Mouse (Mus musculus) lung, embryonic 14.5 days (tissue): ENCODE measurements around the gene Dot1l. TPM values are rescaled to one million over a fixed set of nuclear protein-coding genes. Genes with fewer than 3 reads are reported as not detected.
A peak's percentile ranks its signal among the peaks of the same experiment; 100 is the strongest.

Experiments used
- ATAC-seq: fragments of 200-750 bp; cut with Nextera tagmentation; 2 replicates; pipeline ENCODE4 v1.8.0; 2017; ENCODE audit warnings: mild to moderate bottlenecking, moderate TSS enrichment, moderate library complexity; ENCODE audit not compliant: insufficient read depth
- DNase-seq: peaks from one replicate; pipeline ENCODE4 v3.0.0-alpha.2; 2015
- H3K27ac ChIP-seq: fragments of 300-500 bp; sonication (generic); 2 replicates; pipeline ENCODE4 v1.5.1; 2014; ENCODE audit warnings: low read depth, mild to moderate bottlenecking, moderate library complexity
- H3K27me3 ChIP-seq: fragments of 300-500 bp; sonication (generic); 2 replicates; pipeline ENCODE4 v1.6.1; 2014; ENCODE audit warnings: low read length, control low read depth; ENCODE audit not compliant: insufficient read depth
- H3K36me3 ChIP-seq: fragments of 300-500 bp; sonication (generic); 2 replicates; pipeline ENCODE4 v1.6.1; 2014; ENCODE audit warnings: control low read depth; ENCODE audit not compliant: insufficient read depth
- H3K4me1 ChIP-seq: fragments of 300-500 bp; sonication (generic); 2 replicates; pipeline ENCODE4 v1.6.1; 2014; ENCODE audit warnings: antibody characterized with exemption, control low read depth; ENCODE audit not compliant: insufficient read depth
- H3K4me2 ChIP-seq: fragments of 300-500 bp; sonication (generic); 2 replicates; pipeline ENCODE4 v1.6.1; 2014; ENCODE audit warnings: mild to moderate bottlenecking
- H3K4me3 ChIP-seq: fragments of 300-500 bp; sonication (generic); 2 replicates; pipeline ENCODE4 v1.5.1; 2014; ENCODE audit warnings: low read depth, low read length
- H3K9ac ChIP-seq: fragments of 300-500 bp; sonication (generic); 2 replicates; pipeline ENCODE4 v1.6.1; 2014
- H3K9me3 ChIP-seq: fragments of 300-500 bp; sonication (generic); 2 replicates; pipeline ENCODE4 v1.6.1; 2016; ENCODE audit warnings: low read depth, low read length, control low read depth
- CTCF ChIP-seq: IDR thresholded peaks from 2 replicates; pipeline ENCODE4 v1.5.1; 2016; ENCODE audit warnings: antibody characterized with exemption, low read depth
- WGBS: fragments of 180-500 bp; shearing (Covaris S2); extraction: QIAGEN DNeasy Blood & Tissue Kit; methylation state at CpG from one replicate; pipeline ENCODE4 v1.1.7; 2014; 5-methylcytosine and 5-hydroxymethylcytosine counted together
- polyA plus RNA-seq: library from polyadenylated mRNA; unstranded; fragments of >200 nt; fragmentation: Nextera tagmentation; extraction: Ambion mirVana; gene quantifications from 2 replicates; pipeline ENCODE4 v1.2.1, GENCODE M21; 2014

The Dot1l gene
- polyA plus RNA-seq, 1 experiment from 2014 or later = 29.1 TPM

DNA sequence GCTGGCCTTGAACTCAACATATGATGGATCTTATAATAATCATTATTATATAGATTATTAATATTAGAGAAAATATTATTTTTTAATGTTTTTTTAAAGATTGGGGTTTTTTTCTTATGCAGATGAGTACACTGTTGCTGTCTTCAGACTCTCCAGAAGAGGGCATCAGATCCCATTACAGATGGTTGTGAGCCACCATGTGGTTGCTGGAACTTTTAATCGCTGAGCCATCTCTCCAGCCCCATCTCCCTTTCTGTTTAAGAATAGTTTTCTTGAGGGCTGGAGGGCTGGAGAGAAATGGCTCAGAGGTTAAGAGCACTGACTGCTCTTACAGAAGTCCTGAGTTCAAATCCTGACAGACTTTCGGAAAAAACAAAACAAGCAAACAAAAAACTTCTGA is 67.0 kb downstream of the Dot1l start:
- no peaks in the 10 kb centered on the region for H3K27me3 ChIP-seq
- ATAC-seq (no peak), DNase-seq (peak; percentile 62)
- no peak overlapping the region for H3K4me3 ChIP-seq
- H3K9ac ChIP-seq = no peak overlapping the region
- H3K4me1 ChIP-seq = no peaks in the 10 kb centered on the region
- H3K4me2 ChIP-seq = no peak overlapping the region
- H3K9me3 ChIP-seq = no peaks in the 10 kb centered on the region
- WGBS = 38% methylated on average over 2 of the region's 2 CpGs
- H3K36me3 ChIP-seq = no peaks in the 10 kb centered on the region
- TF ChIP-seq CTCF = peak; percentile 62
- no peak overlapping the region for H3K27ac ChIP-seq

- ATAC-seq = no peak
- no peak for DNase-seq
- no peak overlapping the region for H3K27ac ChIP-seq
- H3K4me3 ChIP-seq = no peak overlapping the region
- H3K9ac ChIP-seq = no peak overlapping the region
- H3K27me3 ChIP-seq = no peaks in the 10 kb centered on the region
- WGBS = 86% methylated on average over 5 of the region's 5 CpGs
- no peak for TF ChIP-seq CTCF
- H3K36me3 ChIP-seq = no peaks in the 10 kb centered on the region
- no peaks in the 10 kb centered on the region for H3K9me3 ChIP-seq
- no peaks in the 10 kb centered on the region for H3K4me1 ChIP-seq
- no peak overlapping the region for H3K4me2 ChIP-seq
Measured at GRCm38 (mm10) chr10:80822528-80822927, 67.5 kb downstream of the Dot1l start.

DNA sequence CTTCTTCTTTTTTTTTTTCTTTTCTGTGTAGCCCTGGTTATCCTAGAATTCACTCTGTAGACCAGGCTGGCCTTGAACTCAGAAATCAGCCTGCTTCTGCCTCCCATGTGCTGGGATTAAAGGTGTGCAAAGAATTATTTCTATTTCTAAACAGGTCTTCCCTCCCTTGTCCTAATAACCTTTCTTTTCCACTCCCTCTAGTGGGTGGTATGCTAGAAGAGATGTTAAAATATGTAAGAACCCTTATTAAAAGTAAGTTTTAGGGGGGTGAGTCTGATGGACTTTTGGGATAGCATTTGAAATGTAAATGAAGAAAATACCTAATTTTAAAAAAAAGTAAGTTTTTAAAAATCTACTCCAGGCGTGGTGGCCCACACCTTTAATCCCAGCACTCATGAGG is 68.3 kb downstream of the Dot1l start:
- Histone ChIP-seq H3K36me3 (peaks cover 2% of the 10 kb centered on the region; the same call in 1 of the 2 replicates), H3K27ac (no peak overlapping the region), H3K9me3 (no peaks in the 10 kb centered on the region), H3K9ac (no peak overlapping the region), H3K4me2 (no peak overlapping the region), H3K4me3 (no peak overlapping the region), H3K27me3 (no peaks in the 10 kb centered on the region), H3K4me1 (no peaks in the 10 kb centered on the region)
- ATAC-seq (no peak), DNase-seq (no peak)
- WGBS = 75% methylated on average over 1 of the region's 1 CpGs
- TF ChIP-seq CTCF = no peak

- DNase-seq (no peak), ATAC-seq (no peak)
- no peaks in the 10 kb centered on the region for H3K4me1 ChIP-seq
- no peak overlapping the region for H3K4me2 ChIP-seq
- H3K9me3 ChIP-seq = no peaks in the 10 kb centered on the region
- no peak overlapping the region for H3K9ac ChIP-seq
- no peak overlapping the region for H3K4me3 ChIP-seq
- no peak overlapping the region for H3K27ac ChIP-seq
- H3K27me3 ChIP-seq = no peaks in the 10 kb centered on the region
- TF ChIP-seq CTCF = no peak
- H3K36me3 ChIP-seq = peaks cover 8% of the 10 kb centered on the region; the same call in 1 of the 2 replicates
- WGBS = 61% methylated on average over 8 of the region's 8 CpGs
Measured at GRCm38 (mm10) chr10:80823847-80824643, 69.0 kb downstream of the Dot1l start.

GRCm38 (mm10) chr10:80824827-80825226 is 69.8 kb downstream of the Dot1l start:
- no peak for TF ChIP-seq CTCF
- Histone ChIP-seq H3K4me3 (no peak overlapping the region), H3K36me3 (peaks cover 16% of the 10 kb centered on the region), H3K27ac (no peak overlapping the region), H3K27me3 (no peaks in the 10 kb centered on the region), H3K9ac (no peak overlapping the region), H3K4me1 (no peaks in the 10 kb centered on the region), H3K9me3 (no peaks in the 10 kb centered on the region), H3K4me2 (no peak overlapping the region)
- DNase-seq = no peak
- no peak for ATAC-seq
- WGBS = 58% methylated on average over 2 of the region's 2 CpGs

DNA sequence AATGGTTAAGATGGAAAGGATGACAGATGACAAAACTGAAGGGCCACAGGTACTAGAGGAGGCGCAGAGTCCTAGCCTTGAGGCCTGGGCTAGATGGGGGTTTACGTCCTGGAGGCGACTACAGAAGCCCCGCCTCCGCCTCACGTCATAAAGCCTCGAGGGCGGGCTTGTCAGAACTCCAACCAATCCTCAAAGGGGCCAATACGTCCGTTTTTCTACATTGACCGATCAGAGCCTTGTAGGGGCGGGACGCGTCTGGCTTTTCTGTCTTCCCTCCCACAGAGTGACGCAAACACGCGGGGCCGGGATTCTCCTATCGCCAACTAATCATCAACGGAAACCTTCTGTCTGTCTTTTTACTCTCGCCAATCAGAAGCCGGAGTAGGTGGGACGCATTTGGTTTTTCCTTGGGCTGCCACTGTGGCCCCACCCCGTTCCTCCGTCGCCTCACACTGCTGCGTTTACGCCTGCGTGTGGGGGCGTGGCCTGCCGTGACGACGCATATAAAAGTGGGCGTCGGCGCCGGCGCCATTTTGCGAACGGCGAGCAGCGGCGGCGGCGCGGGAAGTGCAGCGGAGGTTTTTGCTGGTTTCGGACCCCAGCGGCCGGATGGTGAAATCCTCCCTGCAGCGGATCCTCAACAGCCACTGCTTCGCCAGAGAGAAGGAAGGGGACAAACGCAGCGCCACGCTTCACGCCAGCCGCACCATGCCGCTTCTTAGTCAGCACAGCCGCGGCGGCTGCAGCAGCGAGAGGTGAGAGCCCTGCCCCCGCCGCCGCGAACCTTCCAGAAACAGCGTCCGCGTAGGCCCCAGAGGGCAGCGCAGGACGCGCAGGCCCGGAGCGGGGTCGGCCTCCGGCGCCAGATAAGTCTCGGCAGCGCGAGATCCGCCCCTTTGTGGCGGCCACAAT is 71.4 kb downstream of the Dot1l start, which contains the start of gene Oaz1:
Gene Oaz1, plus strand, starts transcription at position 506 of the 912 bp plus-strand sequence.
- Histone ChIP-seq H3K9me3 (no peaks in the 10 kb centered on the region), H3K27ac (peak within 1 kb of the TSS; percentile 89), H3K9ac (peak within 1 kb of the TSS; percentile 85), H3K4me1 (no peaks in the 10 kb centered on the region), H3K4me2 (peak within 1 kb of the TSS; percentile 97), H3K4me3 (peak within 1 kb of the TSS; percentile 65), H3K27me3 (no peaks in the 10 kb centered on the region), H3K36me3 (peaks cover 24% of the 10 kb centered on the region)
- WGBS = under 1% methylated on average over 77 of the region's 82 CpGs
- no peak for TF ChIP-seq CTCF
- DNase-seq (peak; percentile 100), ATAC-seq (peak; percentile 97)
